Mouse (Mus musculus) common myeloid progenitor, adult 5-6 weeks (primary cell): ENCODE measurements around the gene Crhbp. TPM values are rescaled to one million over a fixed set of nuclear protein-coding genes. Genes with fewer than 3 reads are reported as not detected.

ENCODE experiments used
- ATAC-seq: replicated peaks from 2 replicates; pipeline ENCODE4 v1.8.0; 2016; ENCODE audit warnings: low read depth, mild to moderate bottlenecking, moderate TSS enrichment, inconsistent platforms; ENCODE audit not compliant: poor library complexity, severe bottlenecking
- total RNA-seq: library from RNA; stranded (forward); fragments of 200-1000, 187-1606 nt; gene quantifications from 2 replicates; pipeline ENCODE4 v1.2.3, GENCODE M21; 2017

Gene Crhbp
- total RNA-seq = not detected in 2 replicates

GRCm38 (mm10) chr13:95444824-95445223 is at the start of gene Crhbp:
Gene Crhbp, minus strand, starts transcription at chr13:95444924.
- ATAC-seq = no peak

- ATAC-seq = no peak
These were observed 48.6 kb upstream of the Crhbp start for GRCm38 (mm10) chr13:95493296-95493695.

GRCm38 (mm10) chr13:95491327-95491726 is 46.6 kb upstream of the Crhbp start:
- no peak for ATAC-seq

- no peak for ATAC-seq
These were observed 39.9 kb upstream of the Crhbp start for GRCm38 (mm10) chr13:95484664-95485063.

GRCm38 (mm10) chr13:95481428-95481827 is 36.7 kb upstream of the Crhbp start:
- peak; percentile 96 for ATAC-seq

- no peak for ATAC-seq
These were observed 34.1 kb upstream of the Crhbp start, which contains the start of gene S100z for GRCm38 (mm10) chr13:95478671-95479413. Gene S100z, minus strand, starts transcription at chr13:95478721.

- no peak for ATAC-seq
These were observed 32.4 kb upstream of the Crhbp start for GRCm38 (mm10) chr13:95477173-95477572.

- ATAC-seq = no peak
These were observed 30.4 kb upstream of the Crhbp start for GRCm38 (mm10) chr13:95475124-95475523.

GRCm38 (mm10) chr13:95474294-95474693 is 29.6 kb upstream of the Crhbp start:
- no peak; the same call in 1 of the 2 replicates for ATAC-seq

- ATAC-seq = peak; percentile 54; the same call in 1 of the 2 replicates
These were observed 26.2 kb upstream of the Crhbp start for GRCm38 (mm10) chr13:95470970-95471369.

- no peak for ATAC-seq
These were observed 6.8 kb upstream of the Crhbp start for GRCm38 (mm10) chr13:95451529-95451928.

- ATAC-seq = no peak
These were observed 6.0 kb upstream of the Crhbp start for GRCm38 (mm10) chr13:95450636-95451210.

GRCm38 (mm10) chr13:95449730-95450129 is 5.0 kb upstream of the Crhbp start:
- no peak for ATAC-seq

GRCm38 (mm10) chr13:95444291-95444690 is 433 bp downstream of the Crhbp start:
- ATAC-seq = no peak

GRCm38 (mm10) chr13:95443376-95444233 is 1.1 kb downstream of the Crhbp start:
- 0 out of 2 replicates have a peak, but pooled peaks have one; percentile 18 for ATAC-seq

- ATAC-seq = no peak
These were observed 1.8 kb downstream of the Crhbp start for GRCm38 (mm10) chr13:95442901-95443300.

GRCm38 (mm10) chr13:95439569-95439968 is 5.2 kb downstream of the Crhbp start:
- ATAC-seq = no peak

- ATAC-seq = no peak
These were observed 13.0 kb downstream of the Crhbp start for GRCm38 (mm10) chr13:95431760-95432159.

GRCm38 (mm10) chr13:95427499-95427898 is 17.2 kb downstream of the Crhbp start:
- peak; percentile 60 for ATAC-seq

- no peak for ATAC-seq
These were observed 18.3 kb downstream of the Crhbp start for GRCm38 (mm10) chr13:95426421-95426820.

GRCm38 (mm10) chr13:95425484-95425883 is 19.2 kb downstream of the Crhbp start:
- no peak for ATAC-seq
